Mouse (Mus musculus) retina, embryonic 14.5 days (tissue): ENCODE data around the gene Slc27a5.

Experiments used
- DNase-seq: peaks from one replicate; pipeline ENCODE4 v3.0.0-alpha.2; 2015; ENCODE audit warnings: low spot score

Slc27a5 gene

GRCm38 (mm10) chr7:13023928-13024731 lies 26.1 kb upstream of the Slc27a5 start:
- DNase-seq: peak; percentile 96

- peak; percentile 84 for DNase-seq
Observed at GRCm38 (mm10) chr7:13022773-13023535, 25.0 kb upstream of the Slc27a5 start.

GRCm38 (mm10) chr7:13015217-13015616 lies 17.2 kb upstream of the Slc27a5 start:
- DNase-seq: no peak

GRCm38 (mm10) chr7:13014275-13014839 lies 16.4 kb upstream of the Slc27a5 start:
- DNase-seq: no peak

GRCm38 (mm10) chr7:13013671-13014070 lies 15.7 kb upstream of the Slc27a5 start:
- DNase-seq: no peak

- DNase-seq: no peak
Observed at GRCm38 (mm10) chr7:13010005-13010908, 12.3 kb upstream of the Slc27a5 start, which contains the start of gene Zbtb45. Zbtb45 (minus strand) TSS chr7:13010034.

- DNase-seq: peak; percentile 96
Observed at GRCm38 (mm10) chr7:13009143-13010004, 11.4 kb upstream of the Slc27a5 start.

- DNase-seq: no peak
Observed at GRCm38 (mm10) chr7:13007341-13008092, 9.5 kb upstream of the Slc27a5 start.

- no peak for DNase-seq
Observed at GRCm38 (mm10) chr7:13006531-13006930, 8.5 kb upstream of the Slc27a5 start.

- DNase-seq: no peak
Observed at GRCm38 (mm10) chr7:13006011-13006410, 8.0 kb upstream of the Slc27a5 start.

- DNase-seq: no peak
Observed at GRCm38 (mm10) chr7:13003380-13003779, 5.4 kb upstream of the Slc27a5 start.

- DNase-seq: no peak
Observed at GRCm38 (mm10) chr7:13001584-13001983, 3.6 kb upstream of the Slc27a5 start.

GRCm38 (mm10) chr7:12998851-12999250 lies 859 bp upstream of the Slc27a5 start, which contains the start of gene Trim28:
Trim28 (plus strand) TSS chr7:12999114.
- DNase-seq: no peak

GRCm38 (mm10) chr7:12997230-12997629 lies 762 bp downstream of the Slc27a5 start:
- no peak for DNase-seq

GRCm38 (mm10) chr7:12995862-12996261 lies 2.1 kb downstream of the Slc27a5 start:
- DNase-seq: no peak

GRCm38 (mm10) chr7:12993148-12993547 lies 4.8 kb downstream of the Slc27a5 start:
- no peak for DNase-seq

- peak; percentile 36 for DNase-seq
Observed at GRCm38 (mm10) chr7:12992222-12992621, 5.8 kb downstream of the Slc27a5 start.

GRCm38 (mm10) chr7:12987409-12988189 lies 10.4 kb downstream of the Slc27a5 start:
- no peak for DNase-seq

- no peak for DNase-seq
Observed at GRCm38 (mm10) chr7:12986906-12987305, 11.1 kb downstream of the Slc27a5 start.
